Mouse (Mus musculus) megakaryocyte-erythroid progenitor cell, adult 5-6 weeks (primary cell): ENCODE data around the gene Creb3l4. TPM values are rescaled to one million over a fixed set of nuclear protein-coding genes. Genes with fewer than 3 reads are reported as not detected.

Experiments
- ATAC-seq: replicated peaks from 2 replicates; pipeline ENCODE4 v1.8.0; 2016; ENCODE audit warnings: mild to moderate bottlenecking, inconsistent platforms; ENCODE audit not compliant: severe bottlenecking, poor library complexity, low FRiP score, low TSS enrichment
- total RNA-seq, 2 experiments: library from RNA; stranded (forward) in 1 of 2; stranded (reverse) in 1 of 2; fragments of 200-1000, 215-1000 nt in 1 of 2; fragments of >200 nt in 1 of 2; fragmentation: Nextera tagmentation in 1 of 2; gene quantifications; 2 replicates each; pipeline ENCODE4 v1.2.3; 2014 to 2017

Gene Creb3l4
- total RNA-seq, 2 experiments from 2014 or later = not detected

- no peak for ATAC-seq
Measured at GRCm38 (mm10) chr3:90245406-90245805, 2.1 kb upstream of the Creb3l4 start.

DNA sequence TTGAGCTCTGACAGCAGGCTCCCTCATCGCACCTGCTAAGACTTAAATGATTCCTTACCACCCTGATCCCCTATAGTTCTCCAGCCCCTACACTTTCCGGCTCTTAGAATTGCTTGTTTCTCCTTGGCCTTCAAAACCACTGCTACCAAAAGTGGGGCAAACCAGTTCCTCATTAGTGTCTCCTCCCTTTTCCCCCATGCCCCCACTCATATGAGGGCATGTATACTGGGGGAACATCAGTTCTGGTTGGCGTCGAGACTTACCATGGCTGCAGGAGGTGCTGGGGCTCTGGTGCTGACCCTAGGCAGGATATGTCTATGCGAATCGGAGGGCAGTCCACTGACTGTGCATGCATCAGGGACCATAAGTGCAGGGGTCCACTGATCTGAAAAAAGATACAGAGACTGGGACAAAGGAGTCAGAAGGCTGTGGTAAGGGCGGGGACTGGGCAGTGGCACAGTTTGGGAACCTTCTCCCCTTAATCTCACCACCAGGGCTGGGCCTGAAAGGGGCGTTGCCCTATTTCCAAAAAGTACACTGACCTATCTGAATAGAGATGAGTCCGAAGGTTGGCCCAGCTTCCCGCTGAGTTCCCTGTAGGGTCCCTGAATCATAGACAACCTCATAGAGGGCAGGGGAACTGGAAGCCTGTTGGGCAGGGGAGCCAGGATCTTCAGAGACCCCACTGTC lies 1.5 kb downstream of the Creb3l4 start:
- ATAC-seq = peak; percentile 48

DNA sequence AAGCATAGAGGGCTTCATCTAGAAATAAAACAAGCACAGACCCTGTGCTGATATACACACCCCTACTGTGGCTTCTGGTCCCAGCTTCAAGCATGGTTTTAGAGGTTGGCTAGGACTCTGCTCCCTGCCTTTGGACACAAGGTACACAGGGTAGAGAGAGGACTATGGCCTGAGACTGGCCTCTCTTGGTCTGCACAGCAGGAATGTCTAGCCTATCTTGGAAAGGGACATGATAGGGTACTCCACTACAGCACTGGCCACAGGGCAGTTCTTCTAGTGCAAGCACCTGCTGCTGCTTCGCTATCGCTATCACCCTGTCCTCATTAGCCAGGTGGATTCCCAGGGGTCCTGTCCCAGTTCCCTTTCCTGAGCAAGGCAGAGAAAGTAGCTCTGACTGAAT lies 2.1 kb downstream of the Creb3l4 start:
- no peak for ATAC-seq

GRCm38 (mm10) chr3:90231507-90232333 lies 11.6 kb downstream of the Creb3l4 start, which contains the start of gene Jtb:
TSS of gene Jtb (plus strand) at chr3:90231597.
- peak; percentile 98 for ATAC-seq

DNA sequence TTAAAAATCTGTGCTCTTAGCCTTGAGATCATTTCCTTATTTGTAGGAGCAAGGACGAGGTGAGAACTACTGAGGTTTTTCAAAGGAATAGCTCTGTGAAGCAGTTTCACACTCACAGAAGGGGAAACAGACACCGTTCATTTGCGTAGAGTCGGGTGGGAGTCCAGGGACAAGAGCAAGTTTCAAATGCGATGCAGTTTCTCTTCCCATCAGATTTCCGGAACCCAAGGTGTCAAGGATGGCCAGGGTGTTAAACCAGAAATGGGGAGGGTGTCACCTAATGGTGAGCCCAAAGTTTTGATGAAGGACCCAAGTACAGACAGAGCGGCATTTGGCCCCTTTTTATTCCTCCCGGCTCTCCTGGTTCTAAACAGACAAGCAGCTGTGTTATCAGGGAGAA lies 12.2 kb downstream of the Creb3l4 start:
- no peak for ATAC-seq

DNA sequence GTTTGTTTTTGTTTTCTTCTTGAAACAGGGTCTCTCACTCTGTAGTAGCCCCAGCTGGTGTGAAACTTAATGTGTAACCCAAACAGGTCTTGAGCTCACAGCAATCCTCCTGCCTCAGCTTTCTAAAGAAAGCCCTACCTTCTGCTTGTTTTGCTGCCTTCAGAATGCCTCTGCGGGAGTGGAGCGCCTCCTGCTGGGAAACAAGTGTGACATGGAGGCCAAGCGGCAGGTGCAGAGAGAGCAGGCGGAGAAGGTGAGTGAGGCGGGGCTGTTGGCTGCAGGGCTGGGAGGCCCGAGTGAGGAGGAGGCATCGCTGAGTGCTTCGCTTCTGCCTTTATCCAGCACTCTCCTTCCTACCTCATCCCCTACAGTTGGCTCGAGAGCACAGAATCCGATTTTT lies 19.0 kb downstream of the Creb3l4 start:
- no peak for ATAC-seq

DNA sequence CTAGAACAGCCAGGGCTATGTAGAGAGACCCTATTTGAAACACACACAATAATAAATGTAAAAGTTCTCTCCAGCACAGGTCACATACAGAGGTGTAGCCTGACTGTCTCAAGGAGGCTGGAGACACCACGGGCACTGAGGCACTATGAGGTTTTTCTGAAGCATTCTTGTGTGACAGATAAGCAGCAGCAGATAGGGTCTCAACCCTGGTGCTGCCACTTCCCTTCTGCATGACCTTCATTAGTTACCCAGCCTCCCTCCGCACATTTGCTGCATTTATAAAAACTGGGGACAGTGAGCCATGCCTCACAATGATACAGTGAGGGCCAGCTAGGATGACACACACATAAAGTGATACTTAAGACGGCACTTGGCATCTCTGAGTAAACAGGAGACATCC lies 20.4 kb downstream of the Creb3l4 start:
- no peak for ATAC-seq

- ATAC-seq = no peak
Measured at GRCm38 (mm10) chr3:90222455-90222854, 20.9 kb downstream of the Creb3l4 start.

DNA sequence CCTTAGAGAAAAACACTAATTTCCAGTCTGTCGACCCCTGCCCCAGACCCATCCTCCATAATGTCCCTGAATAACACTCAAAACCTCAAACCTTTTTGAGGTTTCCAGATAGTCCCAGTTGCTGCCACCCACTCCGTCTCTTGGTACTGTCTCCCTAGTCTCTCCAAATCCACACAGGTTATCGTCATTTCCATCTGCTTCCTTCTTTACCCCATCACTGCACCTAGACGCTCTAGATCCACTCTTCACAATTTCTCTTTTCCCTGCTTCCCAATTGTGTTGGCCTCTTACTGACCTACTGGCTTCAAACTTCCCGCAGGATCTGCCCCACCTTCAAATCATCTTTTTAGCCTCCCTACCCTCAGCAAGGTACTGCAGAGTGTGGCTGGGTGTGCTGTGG lies 22.2 kb downstream of the Creb3l4 start:
- ATAC-seq = no peak

DNA sequence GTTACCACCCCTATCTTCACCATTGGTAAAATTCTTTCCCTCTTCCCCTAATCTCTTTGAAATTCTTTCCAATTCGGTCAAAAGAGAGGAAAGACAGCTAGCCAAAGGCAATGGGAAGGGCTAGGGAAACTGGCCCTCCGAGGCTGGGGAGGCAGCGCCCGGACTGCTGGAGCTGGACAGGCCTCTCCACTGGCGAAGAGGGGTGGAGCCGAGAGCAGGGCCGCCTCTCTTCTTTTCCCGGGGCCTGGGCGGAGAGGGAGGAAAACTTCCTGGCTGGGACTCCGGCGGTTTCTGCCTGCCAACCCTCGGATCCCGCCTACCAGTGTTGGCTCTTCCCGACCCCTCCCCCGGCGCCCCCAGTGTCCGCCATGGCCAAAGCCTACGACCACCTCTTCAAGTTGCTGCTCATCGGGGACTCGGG lies 22.8 kb downstream of the Creb3l4 start:
- no peak for ATAC-seq

DNA sequence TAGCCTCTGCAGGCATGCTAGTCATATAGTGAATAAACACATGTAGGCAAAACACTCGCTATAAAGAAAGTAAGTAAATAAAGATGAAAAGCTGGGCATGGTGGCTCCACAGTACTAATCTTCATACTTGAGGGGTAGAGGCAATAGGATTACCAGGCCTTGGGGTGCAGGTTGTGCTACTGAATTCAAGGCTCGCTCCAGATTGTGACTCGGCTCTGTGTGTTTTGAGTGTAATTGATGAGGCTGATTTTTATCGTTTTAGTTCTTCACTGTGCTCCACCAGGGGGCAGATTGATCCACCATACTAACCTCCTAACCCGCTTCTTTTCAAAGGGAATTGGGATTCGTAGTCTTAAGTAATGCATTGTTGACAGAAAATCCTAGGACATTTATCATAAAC lies 23.2 kb downstream of the Creb3l4 start:
- ATAC-seq = peak; percentile 71

- ATAC-seq = no peak
Measured at GRCm38 (mm10) chr3:90215825-90216380, 27.4 kb downstream of the Creb3l4 start.

DNA sequence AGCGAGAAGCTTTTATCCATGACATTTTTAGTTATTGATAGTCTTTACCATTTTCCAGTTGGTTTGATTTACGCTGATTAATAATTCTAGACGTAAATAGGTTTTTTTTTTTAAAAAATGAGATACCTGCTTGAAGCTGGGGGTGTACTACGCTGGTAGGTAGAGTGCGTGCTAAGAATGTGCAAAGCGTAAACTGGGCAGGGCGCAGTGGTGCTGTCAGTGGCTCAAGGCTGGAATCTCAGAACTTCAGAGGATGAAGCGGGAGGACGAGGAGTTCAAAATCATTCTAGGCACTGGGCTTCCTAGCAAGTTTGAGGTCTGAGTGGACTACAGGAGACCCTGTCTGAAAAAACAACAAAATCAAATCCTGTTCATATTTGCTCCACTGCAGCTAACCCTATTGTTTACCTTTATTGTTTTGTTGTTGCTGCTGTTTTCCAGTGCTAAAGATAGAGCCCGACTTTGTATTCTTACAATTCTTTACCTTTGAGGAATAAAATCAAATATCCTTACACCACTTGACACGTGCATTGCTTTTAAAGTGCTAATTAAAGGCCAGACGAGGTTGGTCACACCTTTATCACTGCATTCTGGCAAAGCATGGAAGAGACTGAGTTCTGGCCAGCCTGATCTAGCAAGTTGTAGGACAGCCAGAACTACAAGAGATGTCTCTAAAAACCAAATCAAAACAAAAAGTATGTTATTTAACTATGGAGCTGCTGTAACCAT lies 29.2 kb downstream of the Creb3l4 start:
- no peak for ATAC-seq

- peak; percentile 93 for ATAC-seq
Measured at GRCm38 (mm10) chr3:90213377-90213866, 29.9 kb downstream of the Creb3l4 start, which contains the start of the genes Rps27 and Rab13. TSS of gene Rps27 (minus strand) at chr3:90213651. TSS of gene Rab13 (plus strand) at chr3:90213695.

- no peak for ATAC-seq
Measured at GRCm38 (mm10) chr3:90212723-90213122, 30.6 kb downstream of the Creb3l4 start.

DNA sequence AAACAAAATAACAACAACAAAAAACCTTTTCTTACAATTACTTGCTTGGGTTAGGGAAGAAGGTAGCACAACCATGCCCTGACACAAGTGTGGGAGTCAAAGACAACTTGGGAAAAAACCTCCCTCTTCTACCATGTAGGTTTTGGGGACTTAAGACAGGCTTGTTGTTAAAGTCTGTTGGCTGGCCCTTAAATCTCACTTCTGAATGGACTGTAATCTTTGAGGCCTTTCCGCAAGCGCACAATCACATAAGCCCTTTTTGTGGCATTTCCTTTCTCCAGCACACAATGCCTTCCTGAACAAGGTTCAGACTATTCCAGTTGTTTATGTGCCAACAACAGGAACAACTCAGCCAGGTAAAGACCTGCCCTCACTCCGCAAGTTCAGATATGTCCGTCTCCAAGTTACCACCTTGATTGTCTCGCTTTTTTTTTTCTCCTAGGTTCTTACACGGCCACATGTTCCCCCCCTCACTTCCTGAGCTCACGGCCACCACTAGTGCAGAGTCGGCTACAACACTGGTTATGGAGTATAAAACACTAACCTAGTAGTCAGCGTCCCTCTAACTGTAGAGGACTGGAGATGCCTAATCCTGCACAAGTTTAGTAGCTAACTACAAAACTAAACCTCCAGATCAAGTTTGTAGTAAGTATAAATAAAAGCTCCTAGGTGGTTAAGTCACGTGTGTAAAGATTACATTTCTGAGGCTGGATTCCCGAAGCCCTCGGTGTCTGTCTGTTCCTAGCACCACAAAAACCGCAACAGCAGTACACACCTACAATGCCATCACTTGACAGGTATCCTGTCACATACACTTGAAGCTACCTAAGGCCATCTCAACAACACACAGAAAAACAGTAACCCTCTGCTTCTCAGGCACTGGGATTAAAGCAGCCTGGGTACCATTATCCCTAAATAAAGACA lies 31.6 kb downstream of the Creb3l4 start:
- no peak for ATAC-seq

DNA sequence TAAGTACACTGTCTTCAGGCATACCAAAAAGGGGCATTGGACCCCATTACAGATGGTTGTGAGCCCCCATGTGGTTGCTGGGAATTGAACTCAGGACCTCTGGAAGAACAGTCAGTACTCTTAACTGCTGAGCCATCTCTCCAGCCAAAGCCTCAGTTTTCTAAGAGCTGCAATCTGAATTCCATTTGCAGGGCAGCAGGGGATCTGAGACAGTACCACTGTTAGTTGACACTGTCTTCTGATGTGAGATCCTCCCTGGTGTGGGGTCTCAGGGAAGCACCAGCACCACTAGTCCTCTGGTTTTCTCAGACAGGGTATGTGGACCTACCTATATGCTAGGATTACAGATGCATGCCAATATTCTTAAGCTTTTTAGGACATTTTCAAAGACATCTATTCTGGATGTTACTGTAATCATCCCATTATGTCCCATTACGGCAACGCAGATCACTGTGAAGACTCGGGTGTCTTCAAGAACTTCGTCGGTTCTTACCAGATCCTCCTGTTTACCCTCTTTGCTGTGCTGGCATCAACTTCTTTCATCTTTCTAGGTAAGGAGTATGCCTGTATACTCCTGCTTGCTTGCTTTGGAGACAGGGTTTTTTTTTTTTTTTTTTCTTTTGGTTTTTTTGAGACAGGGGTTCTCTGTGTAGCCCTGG lies 33.3 kb downstream of the Creb3l4 start:
- ATAC-seq = no peak

GRCm38 (mm10) chr3:90208662-90209061 lies 34.6 kb downstream of the Creb3l4 start:
- ATAC-seq = no peak
